Mouse (Mus musculus): Measurements from ENCODE around the gene Olfr394.
"Not testable (repeated sequence)": the region's sequence is repeated elsewhere in the genome, so short reads cannot be mapped to it uniquely, and the experiment has no call there.

Gene Olfr394

GRCm38 (mm10) chr11:73890671-73891070 is at the start of gene Olfr394:
Gene Olfr394, minus strand, starts transcription at chr11:73890771.
- DNase-seq: no peak

- DNase-seq: no peak
These were observed 45.8 kb upstream of the Olfr394 start, which contains the start of gene Olfr23 for GRCm38 (mm10) chr11:73936377-73936776. Gene Olfr23, plus strand, starts transcription at chr11:73936677.

- DNase-seq: not testable (repeated sequence)
These were observed 18.6 kb upstream of the Olfr394 start, which contains the start of gene Olfr395 for GRCm38 (mm10) chr11:73909199-73909598. Gene Olfr395, minus strand, starts transcription at chr11:73909299.

- no peak for DNase-seq
These were observed 39.2 kb downstream of the Olfr394 start, which contains the start of gene Olfr393 for GRCm38 (mm10) chr11:73851354-73851753. Gene Olfr393, minus strand, starts transcription at chr11:73851454.
